Mouse (Mus musculus) small intestine, adult 2 months (tissue): ENCODE results near the gene Klhdc8b.

Source experiments
- CTCF ChIP-seq: fragments of 200-500 bp; IDR thresholded peaks from 2 replicates; pipeline ENCODE4 v1.5.1; 2012; ENCODE audit warnings: low read depth, mild to moderate bottlenecking, control low read depth, inconsistent platforms, low read length, moderate library complexity, mixed read lengths; ENCODE audit not compliant: insufficient replicate concordance, insufficient read length; ENCODE audit errors: extremely low read depth
- POLR2A ChIP-seq: fragments of 200-500 bp; IDR thresholded peaks from 2 replicates; pipeline ENCODE4 v1.6.1; 2012; ENCODE audit warnings: low read depth, mild to moderate bottlenecking, control low read depth, inconsistent platforms, low read length, moderate library complexity

- TF ChIP-seq CTCF (no peak), POLR2A (no peak)
Measured at GRCm38 (mm10) chr9:108488403-108488802, 27.0 kb upstream of the Klhdc8b start.
